Mouse (Mus musculus) lung, postnatal 0 days (tissue): ENCODE data around the gene Des.

Experiments used
- CTCF ChIP-seq: IDR thresholded peaks from 2 replicates; pipeline ENCODE4 v1.5.1; 2016; ENCODE audit warnings: antibody characterized with exemption, mild to moderate bottlenecking
- EP300 ChIP-seq: IDR thresholded peaks from 2 replicates; pipeline ENCODE4 v1.6.1; 2016; ENCODE audit warnings: antibody characterized with exemption, mild to moderate bottlenecking, control low read depth

DNA sequence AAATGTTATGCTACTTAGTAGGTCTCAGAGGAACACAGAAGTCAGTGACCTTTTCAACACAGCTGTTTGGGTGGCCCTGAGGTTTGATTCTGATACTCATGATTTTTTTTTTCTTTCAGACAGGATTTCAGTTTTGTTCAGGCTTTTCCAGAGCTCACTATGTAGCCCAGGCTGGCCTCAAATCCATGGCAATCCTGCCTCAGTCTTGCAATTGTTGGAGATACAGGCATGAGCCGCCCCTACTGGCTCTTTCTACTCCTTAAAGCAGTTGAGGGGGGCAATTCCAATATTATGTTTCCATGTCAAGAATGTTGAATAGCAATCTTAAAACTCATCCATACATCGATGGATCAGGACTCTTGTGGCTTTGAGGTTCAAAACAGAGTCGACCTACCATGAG, 41.8 kb upstream of the Des start:
- TF ChIP-seq EP300 (no peak), CTCF (no peak)
